Mouse (Mus musculus): ENCODE measurements around the gene Trcg1.

Gene Trcg1

GRCm38 (mm10) chr9:57297938-57298337 is 61.6 kb downstream of the Trcg1 start:
- no peak for DNase-seq (ENCODE audit: low read depth)
